Comparison of ENCODE assay signal across 8 mouse cellular contexts in the genomic region with DNA sequence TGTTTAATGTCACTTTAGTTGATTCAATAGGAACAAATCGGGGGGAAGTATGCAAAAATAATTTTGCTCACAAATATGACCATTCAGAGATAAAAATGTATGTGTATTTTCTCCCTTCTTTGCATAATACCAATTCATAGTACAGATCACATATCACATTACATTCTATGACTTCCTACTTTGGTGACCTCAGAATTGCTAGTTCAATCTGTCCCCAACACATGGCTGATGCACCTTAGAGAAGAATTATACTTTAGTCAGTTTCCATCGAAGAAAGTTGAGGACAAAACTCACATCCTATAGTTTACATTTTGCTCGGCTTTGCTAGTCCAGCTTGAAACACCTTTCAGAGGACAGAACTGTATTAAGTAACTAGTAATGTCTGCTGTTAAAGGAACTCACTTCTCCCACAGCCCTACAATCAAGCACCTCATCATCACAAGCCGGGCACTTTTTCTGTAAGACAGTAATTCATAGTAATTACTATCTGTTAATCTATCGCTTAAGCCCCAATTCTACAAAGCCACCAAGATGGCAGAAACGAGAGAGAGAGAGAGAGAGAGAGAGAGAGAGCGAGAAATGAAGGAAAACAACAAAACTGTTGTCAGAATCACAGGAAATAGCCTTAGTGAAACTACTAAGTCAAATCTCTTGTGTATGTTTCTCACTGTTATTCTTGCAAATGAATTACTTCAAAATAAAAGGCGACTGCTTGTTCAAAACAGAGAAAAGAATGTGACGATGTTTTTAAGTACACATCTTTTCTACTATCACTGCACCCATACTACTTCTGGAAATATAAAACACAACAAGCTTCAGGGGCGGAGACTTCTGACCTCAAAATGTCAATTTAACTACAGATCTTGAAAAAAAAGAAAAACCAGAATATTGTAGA. TPM values are rescaled to one million over a fixed set of nuclear protein-coding genes. Genes with fewer than 3 reads are reported as not detected.
DNase-seq lines count a peak whose midpoint lies in the region; ATAC-seq and TF ChIP-seq lines count a peak whose summit lies in the region.

No protein-coding gene starts in this region.

- H3K9me3 ChIP-seq in hindbrain, postnatal 0 days (ENCODE audit: low read length): no peaks in the 10 kb centered on the region
- no peaks in the 10 kb centered on the region for H3K9me3 ChIP-seq in neural tube, embryonic 12.5 days

- H3K27ac ChIP-seq in bone marrow, adult 2 months (ENCODE audit: control insufficient read depth, insufficient read depth, low read depth, low read length, poor library complexity): no peak overlapping the region
- H3K27ac ChIP-seq in hindbrain, postnatal 0 days: peak overlapping the region; percentile 93; the same call in 1 of the 2 replicates
- no peak overlapping the region for H3K27ac ChIP-seq in neural tube, embryonic 12.5 days

- no peak for ATAC-seq in hindbrain, postnatal 0 days
- no peak for ATAC-seq in neural tube, embryonic 12.5 days (ENCODE audit: low FRiP score, low read depth)

- no peak for TF ChIP-seq POLR2A in lung, adult 2 months (IDR thresholded peaks at IDR 0.05; ENCODE audit: borderline replicate concordance, extremely low read depth, low read depth, low read length)
- TF ChIP-seq POLR2A in bone marrow, adult 2 months (IDR thresholded peaks at IDR 0.05; ENCODE audit: borderline replicate concordance, control insufficient read depth, low read depth, low read length): no peak

- peak overlapping the region; percentile 87 for H3K9ac ChIP-seq in hindbrain, postnatal 0 days (replicated peaks; ENCODE audit: low read length)
- H3K9ac ChIP-seq in neural tube, embryonic 12.5 days: peak overlapping the region; percentile 70; the same call in 1 of the 2 replicates

- no peak for DNase-seq in lung, adult 2 months
- no peak for DNase-seq in lung, postnatal 10 days
- peak; percentile 2 for DNase-seq in hindbrain, postnatal 0 days (ENCODE audit: low spot score)
- DNase-seq in embryo, embryonic 10 days (ENCODE audit: low spot score): no peak
- DNase-seq in adrenal gland, adult 8-10 months: no peak
- no peak for DNase-seq in gastrocnemius, postnatal 25 days

- 32% methylated on average over 10 of the region's 10 CpGs for WGBS in lung, adult 2 months
- 23% methylated on average over 10 of the region's 10 CpGs for WGBS in bone marrow, adult 2 months
- WGBS in hindbrain, postnatal 0 days: 47% methylated on average over 10 of the region's 10 CpGs
- WGBS in neural tube, embryonic 12.5 days: 59% methylated on average over 10 of the region's 10 CpGs

- TF ChIP-seq CTCF in lung, adult 2 months (IDR thresholded peaks at IDR 0.05; ENCODE audit: insufficient read depth, low read length): no peak
- TF ChIP-seq CTCF in bone marrow, adult 2 months (IDR thresholded peaks at IDR 0.05; ENCODE audit: control insufficient read depth, insufficient read depth, low read length): no peak
- TF ChIP-seq CTCF in hindbrain, postnatal 0 days (IDR thresholded peaks at IDR 0.05; ENCODE audit: low read depth): no peak

- H3K4me3 ChIP-seq in lung, adult 2 months (replicated peaks; ENCODE audit: extremely low read depth, low read depth, low read length): peak overlapping the region; percentile 89
- peak overlapping the region; percentile 81 for H3K4me3 ChIP-seq in bone marrow, adult 2 months (replicated peaks; ENCODE audit: control insufficient read depth, low read depth, low read length)
- H3K4me3 ChIP-seq in hindbrain, postnatal 0 days (ENCODE audit: low read length): peak overlapping the region; percentile 87
- H3K4me3 ChIP-seq in neural tube, embryonic 12.5 days: peak overlapping the region; percentile 64

- peaks cover 6% of the 10 kb centered on the region for H3K4me1 ChIP-seq in lung, adult 2 months (ENCODE audit: control insufficient read depth, insufficient read depth, low read length)
- no peaks in the 10 kb centered on the region; the same call in 1 of the 2 replicates for H3K4me1 ChIP-seq in bone marrow, adult 2 months (ENCODE audit: control insufficient read depth, insufficient read depth, low read length)
- H3K4me1 ChIP-seq in hindbrain, postnatal 0 days (ENCODE audit: insufficient read depth, low read length): peaks cover 4% of the 10 kb centered on the region; the same call in 1 of the 2 replicates
- H3K4me1 ChIP-seq in neural tube, embryonic 12.5 days: peaks cover 3% of the 10 kb centered on the region; the same call in 1 of the 2 replicates

- H3K27me3 ChIP-seq in hindbrain, postnatal 0 days (ENCODE audit: insufficient read depth, low read length): no peaks in the 10 kb centered on the region
- no peaks in the 10 kb centered on the region for H3K27me3 ChIP-seq in neural tube, embryonic 12.5 days (replicated peaks)

- peak overlapping the region; percentile 83 for H3K4me2 ChIP-seq in hindbrain, postnatal 0 days (ENCODE audit: low read depth, low read length)
- H3K4me2 ChIP-seq in neural tube, embryonic 12.5 days (replicated peaks): peak overlapping the region; percentile 93

- H3K36me3 ChIP-seq in hindbrain, postnatal 0 days (ENCODE audit: insufficient read depth, low read length): no peaks in the 10 kb centered on the region
- no peaks in the 10 kb centered on the region for H3K36me3 ChIP-seq in neural tube, embryonic 12.5 days

RNA-seq across cellular contexts. Expression of gene Snx14, which starts 1.2 kb away (rescaled TPM):
- polyA plus RNA-seq in lung, adult 2 months (2012; rRNA removed): 15.4 and 16.5 TPM in 2 replicates
- 2.5 and 8.9 TPM in 2 replicates for polyA plus RNA-seq in bone marrow, adult 2 months (2011; ENCODE audit: insufficient read depth, insufficient read length, low replicate concordance, missing spikeins)
- total RNA-seq in hindbrain, postnatal 0 days (2014; rRNA removed): 23.3 and 25.0 TPM in 2 replicates
- 28.6 and 33.2 TPM in 2 replicates for polyA plus RNA-seq in hindbrain, postnatal 0 days (2015; fragmentation: Nextera tagmentation; extraction: Ambion mirVana)
- polyA plus RNA-seq in neural tube, embryonic 12.5 days (2016; fragmentation: Nextera tagmentation; extraction: Ambion mirVana): 20.7 and 22.3 TPM in 2 replicates
- total RNA-seq in adrenal gland, adult 8-10 months (2022): 10 to 100 TPM; 59.6 to 64.5 (median 63.1) TPM
- 10 to 100 TPM; 12.1 to 12.4 TPM for total RNA-seq in gastrocnemius, postnatal 25 days (2021)

RNA-seq across cellular contexts. Expression of gene Gm20537, which starts 18.8 kb away (rescaled TPM):
- polyA plus RNA-seq in lung, adult 2 months (2012; rRNA removed): 0.34 and 1.1 TPM in 2 replicates
- 2.1 TPM in 1 of 2 replicates, not detected in the other for polyA plus RNA-seq in bone marrow, adult 2 months (2011; ENCODE audit: insufficient read depth, insufficient read length, low replicate concordance, missing spikeins)
- 0.47 and 0.63 TPM in 2 replicates for total RNA-seq in hindbrain, postnatal 0 days (2014; rRNA removed)
- not detected in 2 replicates for polyA plus RNA-seq in hindbrain, postnatal 0 days (2015; fragmentation: Nextera tagmentation; extraction: Ambion mirVana)
- polyA plus RNA-seq in neural tube, embryonic 12.5 days (2016; fragmentation: Nextera tagmentation; extraction: Ambion mirVana): 0.42 and 1.1 TPM in 2 replicates
- 1 to 10 TPM in 3 of 4 experiments, not detected in 1; 1.1 to 2.8 (median 1.1) TPM for total RNA-seq in adrenal gland, adult 8-10 months (2022)
- total RNA-seq in gastrocnemius, postnatal 25 days (2021): under 1 TPM in 1 of 2 experiments, not detected in 1; 0.51 TPM

RNA-seq across cellular contexts. Expression of gene Syncrip, which starts 44.8 kb away (rescaled TPM):
- 3.0 and 7.9 TPM in 2 replicates for polyA plus RNA-seq in lung, adult 2 months (2012; rRNA removed)
- 80.2 and 101 TPM in 2 replicates for polyA plus RNA-seq in bone marrow, adult 2 months (2011; ENCODE audit: insufficient read depth, insufficient read length, low replicate concordance, missing spikeins)
- 55.0 and 59.5 TPM in 2 replicates for total RNA-seq in hindbrain, postnatal 0 days (2014; rRNA removed)
- polyA plus RNA-seq in hindbrain, postnatal 0 days (2015; fragmentation: Nextera tagmentation; extraction: Ambion mirVana): 70.0 and 72.4 TPM in 2 replicates
- polyA plus RNA-seq in neural tube, embryonic 12.5 days (2016; fragmentation: Nextera tagmentation; extraction: Ambion mirVana): 102 and 104 TPM in 2 replicates
- 10 to 100 TPM; 57.7 to 79.2 (median 71.1) TPM for total RNA-seq in adrenal gland, adult 8-10 months (2022)
- 10 to 100 TPM; 38.0 to 45.0 TPM for total RNA-seq in gastrocnemius, postnatal 25 days (2021)
